Mouse (Mus musculus): Measurements from ENCODE around the gene Trim29. TPM values are rescaled to one million over a fixed set of nuclear protein-coding genes. Genes with fewer than 3 reads are reported as not detected.

Trim29 gene
- not detected for polyA plus RNA-seq (2014; fragmentation: Illumina TruSeq; extraction: RNeasy Lipid Tissue Mini Kit (QIAGEN cat#74804); ENCODE audit: low read depth, low replicate concordance)

DNA sequence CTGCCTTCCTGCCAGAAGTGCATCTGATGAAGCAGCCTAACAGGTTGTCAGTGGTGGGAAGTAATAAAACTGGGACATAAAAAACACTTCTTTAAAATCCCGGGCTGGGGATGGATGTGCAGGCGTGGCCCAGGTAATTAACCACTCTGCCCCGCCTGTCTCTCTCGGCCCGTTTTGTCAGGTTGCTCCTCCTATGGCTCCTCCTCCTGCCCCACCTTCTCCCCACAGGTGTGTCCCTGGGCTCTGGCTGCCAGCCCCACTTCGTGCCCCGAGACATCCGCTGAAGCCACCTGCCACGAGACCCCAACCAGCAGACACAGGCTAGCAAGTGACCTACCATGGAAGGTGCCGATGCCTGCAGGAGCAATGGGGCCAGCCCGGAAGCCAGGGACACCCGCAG lies at the start of gene Trim29:
Gene Trim29, plus strand, starts transcription at position 311 of the 400 bp plus-strand sequence.

Other genes with a start within 250 kb of the Trim29 start
- 29.2 TPM for gene Arhgef12, start 203.6 kb upstream of the Trim29 start, polyA plus RNA-seq (2014; fragmentation: Illumina TruSeq; extraction: RNeasy Lipid Tissue Mini Kit (QIAGEN cat#74804); ENCODE audit: low read depth, low replicate concordance)
- gene Tmem136, start 194.3 kb upstream of the Trim29 start, polyA plus RNA-seq (2014; fragmentation: Illumina TruSeq; extraction: RNeasy Lipid Tissue Mini Kit (QIAGEN cat#74804); ENCODE audit: low read depth, low replicate concordance) = 4.5 TPM
- gene Pou2f3, start 100.5 kb upstream of the Trim29 start, polyA plus RNA-seq (2014; fragmentation: Illumina TruSeq; extraction: RNeasy Lipid Tissue Mini Kit (QIAGEN cat#74804); ENCODE audit: low read depth, low replicate concordance) = 1.3 TPM
- gene Oaf, start 70.9 kb upstream of the Trim29 start, polyA plus RNA-seq (2014; fragmentation: Illumina TruSeq; extraction: RNeasy Lipid Tissue Mini Kit (QIAGEN cat#74804); ENCODE audit: low read depth, low replicate concordance) = 0.95 TPM